Mouse (Mus musculus) CH12.LX (cell line): ENCODE data around the gene Tmc7.

ENCODE experiments used
- NELFE ChIP-seq: IDR thresholded peaks from 2 replicates; pipeline ENCODE4 v1.6.1; 2011; ENCODE audit warnings: low read depth, low read length, improper control_type of control experiment
- NRF1 ChIP-seq: IDR thresholded peaks from 2 replicates; pipeline ENCODE4 v1.6.1; 2014; ENCODE audit warnings: low read depth, mild to moderate bottlenecking, inconsistent platforms, low read length, improper control_type of control experiment, moderate library complexity
- TCF12 ChIP-seq: IDR thresholded peaks from 2 replicates; pipeline ENCODE4 v1.6.1; 2014; ENCODE audit warnings: low read depth, mild to moderate bottlenecking, inconsistent platforms, low read length, improper control_type of control experiment
- ZC3H11A ChIP-seq: IDR thresholded peaks from 2 replicates; pipeline ENCODE4 v1.6.1; 2012; ENCODE audit warnings: low read depth, mild to moderate bottlenecking, inconsistent platforms, low read length, improper control_type of control experiment
- ZMIZ1 ChIP-seq: IDR thresholded peaks from 2 replicates; pipeline ENCODE4 v1.6.1; 2012; ENCODE audit warnings: low read depth, mild to moderate bottlenecking, inconsistent platforms, low read length, improper control_type of control experiment

GRCm38 (mm10) chr7:118503844-118504243 lies 80.7 kb downstream of the Tmc7 start:
- no peak for TF ChIP-seq ZC3H11A
- TF ChIP-seq NELFE: no peak
- no peak for TF ChIP-seq NRF1
- no peak for TF ChIP-seq TCF12
- no peak for TF ChIP-seq ZMIZ1
